Mouse (Mus musculus) stomach, postnatal 0 days (tissue): ENCODE data around the gene Bri3. TPM values are rescaled to one million over a fixed set of nuclear protein-coding genes. Genes with fewer than 3 reads are reported as not detected.

ENCODE experiments used
- ATAC-seq: fragments of 200-750 bp; cut with Nextera tagmentation; 2 replicates; pipeline ENCODE4 v1.8.0; 2017; ENCODE audit not compliant: low FRiP score, low TSS enrichment
- DNase-seq: peaks from one replicate; pipeline ENCODE4 v3.0.0-alpha.2; 2016; ENCODE audit warnings: low spot score
- H3K27ac ChIP-seq: fragments of 300-500 bp; sonication (generic); replicated peaks from 2 replicates; pipeline ENCODE4 v1.5.1; 2014; ENCODE audit warnings: mild to moderate bottlenecking, control low read depth
- H3K27me3 ChIP-seq: fragments of 300-500 bp; sonication (generic); 2 replicates; pipeline ENCODE4 v1.6.1; 2014; ENCODE audit warnings: low read length; ENCODE audit not compliant: control insufficient read depth, insufficient read depth
- H3K36me3 ChIP-seq: fragments of 300-500 bp; sonication (generic); 2 replicates; pipeline ENCODE4 v1.6.1; 2014; ENCODE audit warnings: low read length, mixed read lengths; ENCODE audit not compliant: control insufficient read depth, insufficient read depth
- H3K4me1 ChIP-seq: fragments of 300-500 bp; sonication (generic); replicated peaks from 2 replicates; pipeline ENCODE4 v1.6.1; 2014; ENCODE audit warnings: antibody characterized with exemption; ENCODE audit not compliant: control insufficient read depth, insufficient read depth
- H3K4me2 ChIP-seq: fragments of 300-500 bp; sonication (generic); replicated peaks from 2 replicates; pipeline ENCODE4 v1.6.1; 2014; ENCODE audit warnings: low read depth, mild to moderate bottlenecking, control low read depth, moderate library complexity
- H3K4me3 ChIP-seq: fragments of 300-500 bp; sonication (generic); 2 replicates; pipeline ENCODE4 v1.5.1; 2014; ENCODE audit warnings: low read depth, low read length, control low read depth
- H3K9ac ChIP-seq: fragments of 300-500 bp; sonication (generic); 2 replicates; pipeline ENCODE4 v1.6.1; 2014; ENCODE audit warnings: mild to moderate bottlenecking, low read length, control low read depth, mixed read lengths
- H3K9me3 ChIP-seq: fragments of 300-500 bp; sonication (generic); 2 replicates; pipeline ENCODE4 v1.6.1; 2016; ENCODE audit warnings: low read length; ENCODE audit not compliant: control insufficient read depth
- CTCF ChIP-seq: IDR thresholded peaks from 2 replicates; pipeline ENCODE4 v1.5.1; 2016; ENCODE audit warnings: antibody characterized with exemption, low read depth, mild to moderate bottlenecking, moderate library complexity
- EP300 ChIP-seq: optimal IDR thresholded peaks from 2 replicates; pipeline ENCODE3; 2016; ENCODE audit warnings: antibody characterized with exemption
- WGBS: fragments of 180-500 bp; shearing (Covaris S2); extraction: QIAGEN DNeasy Blood & Tissue Kit; methylation state at CpG from one replicate; pipeline ENCODE4 v1.1.7; 2014; 5-methylcytosine and 5-hydroxymethylcytosine counted together
- polyA plus RNA-seq: library from polyadenylated mRNA; unstranded; fragments of >200 nt; fragmentation: Nextera tagmentation; extraction: Ambion mirVana; gene quantifications from 2 replicates; pipeline ENCODE4 v1.2.1, GENCODE M21; 2015

Bri3 gene
- polyA plus RNA-seq, 1 experiment from 2014 or later = 197 TPM

DNA sequence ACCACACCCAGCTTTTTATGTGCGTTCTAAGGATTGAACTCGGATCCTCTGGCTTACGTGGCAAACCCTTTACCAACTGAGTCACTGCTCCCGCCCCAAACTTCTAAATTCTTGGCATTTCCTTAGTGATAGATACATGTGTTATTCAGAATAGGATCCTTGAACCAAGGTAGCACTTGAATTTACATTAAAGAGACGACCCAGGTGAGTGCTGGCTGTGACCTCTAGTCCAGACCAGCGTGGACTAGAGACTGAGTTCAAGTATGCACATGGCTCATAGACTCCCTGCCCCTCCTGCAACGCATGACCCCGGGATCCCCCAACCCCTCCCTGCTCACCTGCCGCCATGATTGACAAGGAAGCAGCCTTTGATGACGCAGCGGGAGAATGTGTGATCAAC, 162.0 kb downstream of the Bri3 start:
- H3K4me3 ChIP-seq = no peak overlapping the region
- TF ChIP-seq CTCF (no peak), EP300 (no peak)
- H3K4me1 ChIP-seq = no peaks in the 10 kb centered on the region
- DNase-seq = no peak
- H3K4me2 ChIP-seq = no peak overlapping the region
- no peak for ATAC-seq
- 87% methylated on average over 11 of the region's 11 CpGs for WGBS
- H3K9ac ChIP-seq = no peak overlapping the region
- no peaks in the 10 kb centered on the region for H3K36me3 ChIP-seq
- H3K9me3 ChIP-seq = no peaks in the 10 kb centered on the region
- no peak overlapping the region for H3K27ac ChIP-seq
- H3K27me3 ChIP-seq = no peaks in the 10 kb centered on the region

GRCm38 (mm10) chr5:144410666-144411065, 166.4 kb downstream of the Bri3 start:
- Histone ChIP-seq H3K9me3 (no peaks in the 10 kb centered on the region), H3K4me3 (no peak overlapping the region), H3K4me2 (no peak overlapping the region), H3K4me1 (no peaks in the 10 kb centered on the region), H3K9ac (no peak overlapping the region), H3K36me3 (no peaks in the 10 kb centered on the region), H3K27ac (no peak overlapping the region), H3K27me3 (no peaks in the 10 kb centered on the region)
- no peak for DNase-seq
- no peak for TF ChIP-seq EP300
- no peak for TF ChIP-seq CTCF
- no peak for ATAC-seq
- WGBS = 89% methylated on average over 10 of the region's 10 CpGs

DNA sequence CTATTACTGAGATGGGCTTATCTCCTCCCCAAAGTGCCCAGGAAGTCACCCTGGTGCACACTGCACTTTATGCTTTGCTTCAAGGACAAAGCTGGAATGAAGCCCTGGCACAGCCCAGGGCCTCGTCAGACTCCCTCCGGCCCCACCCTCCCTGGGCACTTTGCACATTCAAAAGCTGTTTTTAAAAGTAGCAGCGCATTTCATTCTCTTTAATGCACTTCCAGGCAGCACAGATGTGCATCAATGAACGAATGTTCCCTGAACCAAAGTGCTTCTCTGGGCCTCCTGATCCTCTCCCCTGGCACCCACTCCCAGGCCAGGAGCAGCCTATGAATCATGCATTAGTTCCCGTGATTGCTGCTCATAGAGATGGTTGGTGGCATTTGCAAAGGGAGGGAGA, 167.5 kb downstream of the Bri3 start:
- Histone ChIP-seq H3K27ac (no peak overlapping the region), H3K4me3 (no peak overlapping the region), H3K9me3 (no peaks in the 10 kb centered on the region), H3K4me1 (no peaks in the 10 kb centered on the region), H3K27me3 (no peaks in the 10 kb centered on the region), H3K4me2 (no peak overlapping the region), H3K9ac (no peak overlapping the region), H3K36me3 (no peaks in the 10 kb centered on the region)
- ATAC-seq (no peak), DNase-seq (no peak)
- TF ChIP-seq CTCF (no peak), EP300 (no peak)
- 34% methylated on average over 5 of the region's 5 CpGs for WGBS

- Histone ChIP-seq H3K4me3 (no peak overlapping the region), H3K9me3 (no peaks in the 10 kb centered on the region), H3K27me3 (no peaks in the 10 kb centered on the region), H3K27ac (no peak overlapping the region), H3K36me3 (no peaks in the 10 kb centered on the region), H3K9ac (no peak overlapping the region), H3K4me2 (no peak overlapping the region), H3K4me1 (no peaks in the 10 kb centered on the region)
- TF ChIP-seq CTCF = no peak
- TF ChIP-seq EP300 = no peak
- ATAC-seq (no peak), DNase-seq (no peak)
- 75% methylated on average over 4 of the region's 4 CpGs for WGBS
Observed at GRCm38 (mm10) chr5:144412781-144413180, 168.5 kb downstream of the Bri3 start.

DNA sequence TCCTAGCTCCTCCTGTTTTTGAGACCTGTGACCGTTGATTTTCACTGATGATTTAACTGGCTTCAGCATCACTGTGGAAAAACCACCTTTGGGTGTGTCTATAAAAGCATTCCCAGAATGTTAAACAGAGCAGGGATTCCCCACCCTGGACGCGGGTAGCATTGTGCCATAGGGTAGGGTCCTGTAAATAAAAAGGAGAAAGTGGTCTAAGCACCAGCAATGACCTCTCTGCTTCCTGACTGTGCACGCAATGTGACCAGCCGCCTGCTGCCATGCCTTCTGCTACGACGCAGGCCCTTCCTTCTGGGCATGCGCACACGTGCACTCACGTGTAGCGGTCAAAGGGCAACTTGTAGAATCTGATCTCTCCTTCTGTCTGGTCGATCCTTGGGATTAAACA, 174.2 kb downstream of the Bri3 start:
- Histone ChIP-seq H3K27me3 (no peaks in the 10 kb centered on the region), H3K4me3 (no peak overlapping the region), H3K9me3 (no peaks in the 10 kb centered on the region), H3K4me2 (no peak overlapping the region), H3K4me1 (no peaks in the 10 kb centered on the region), H3K36me3 (no peaks in the 10 kb centered on the region), H3K27ac (no peak overlapping the region), H3K9ac (no peak overlapping the region)
- 81% methylated on average over 12 of the region's 12 CpGs for WGBS
- ATAC-seq = no peak
- no peak for DNase-seq
- no peak for TF ChIP-seq EP300
- no peak for TF ChIP-seq CTCF

GRCm38 (mm10) chr5:144420001-144420400, 175.8 kb downstream of the Bri3 start:
- DNase-seq = no peak
- Histone ChIP-seq H3K4me3 (no peak overlapping the region), H3K36me3 (no peaks in the 10 kb centered on the region), H3K4me2 (no peak overlapping the region), H3K9me3 (no peaks in the 10 kb centered on the region), H3K4me1 (no peaks in the 10 kb centered on the region), H3K9ac (no peak overlapping the region), H3K27me3 (no peaks in the 10 kb centered on the region), H3K27ac (no peak overlapping the region)
- no peak for ATAC-seq
- 72% methylated on average over 8 of the region's 8 CpGs for WGBS
- TF ChIP-seq CTCF = no peak
- TF ChIP-seq EP300 = no peak
